Mouse (Mus musculus): Measurements from ENCODE around the gene Psmb8. TPM values are rescaled to one million over a fixed set of nuclear protein-coding genes. Genes with fewer than 3 reads are reported as not detected.
A peak's percentile ranks its signal among the peaks of the same experiment; 100 is the strongest.
"Not testable (repeated sequence)": the region's sequence is repeated elsewhere in the genome, so short reads cannot be mapped to it uniquely, and the experiment has no call there.

The Psmb8 gene
- total RNA-seq, 2 experiments from 2014 or later: 2.2 to 3.4 TPM

DNA sequence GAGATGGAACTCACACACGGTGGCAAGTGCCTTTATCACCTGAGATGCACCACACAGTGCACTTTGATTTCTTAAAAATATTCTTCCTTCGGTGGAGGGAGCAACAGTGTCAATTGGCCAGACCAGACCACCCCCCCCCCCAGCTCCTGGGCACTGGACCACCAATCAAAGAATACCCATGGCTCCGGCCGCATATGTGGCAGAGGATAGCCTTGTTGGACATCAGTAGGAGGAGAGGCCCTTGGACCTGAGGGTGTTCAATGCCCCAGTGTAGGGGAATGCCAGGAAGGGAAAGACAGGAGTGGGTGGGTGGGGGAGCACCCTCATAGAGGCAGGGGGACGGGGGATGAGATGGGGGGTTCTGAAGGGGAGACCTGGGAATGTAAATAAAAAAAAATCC lies 9.2 kb downstream of the Psmb8 start:
- intact Hi-C loops (cut with DNase I): no loop called here
- Histone ChIP-seq H3K27ac (no peak overlapping the region), H3K4me3 (no peak overlapping the region)
- no peak for TF ChIP-seq CTCF (IDR thresholded peaks at IDR 0.05)
- DNase-seq: no peak

DNA sequence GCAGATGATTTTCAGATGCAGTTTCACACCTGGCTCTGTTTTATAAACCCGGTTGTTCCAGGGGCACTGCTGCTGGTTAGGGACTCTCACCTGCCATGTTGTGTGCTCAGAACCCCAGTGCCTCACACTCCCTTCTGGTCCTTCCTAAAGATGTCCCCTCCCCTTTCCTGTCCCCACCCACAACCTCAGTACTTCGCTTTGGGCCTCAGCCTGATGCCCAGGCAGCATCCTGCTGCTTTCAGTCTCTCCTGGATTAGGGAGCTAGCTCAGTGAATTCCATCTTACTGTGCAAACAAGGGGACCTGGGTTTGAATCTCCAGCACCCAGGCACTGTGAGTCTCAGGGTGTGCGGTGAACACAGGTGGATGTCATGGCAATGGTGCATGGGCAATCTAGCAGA lies 9.9 kb downstream of the Psmb8 start:
- H3K4me3 ChIP-seq: no peak overlapping the region
- no peak overlapping the region for H3K27ac ChIP-seq
- no peak for TF ChIP-seq CTCF (IDR thresholded peaks at IDR 0.05)
- intact Hi-C loops (cut with DNase I): no loop called here
- no peak for DNase-seq

DNA sequence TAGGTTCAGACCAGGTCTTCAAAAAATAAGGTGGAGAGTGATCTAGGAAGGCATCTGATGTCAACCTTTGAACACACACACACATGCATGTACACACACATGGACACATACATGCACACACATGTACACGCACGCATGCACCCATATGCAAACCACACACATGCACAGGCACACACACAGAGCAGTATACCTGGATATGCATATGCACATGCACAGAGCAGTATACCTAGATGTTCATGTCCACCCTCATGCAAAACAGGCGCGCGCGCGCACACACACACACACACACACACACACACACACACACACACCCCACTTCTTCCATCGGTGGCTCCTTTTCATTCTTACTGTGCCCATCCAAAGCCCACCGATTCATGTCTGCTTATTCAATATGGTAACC lies 10.3 kb downstream of the Psmb8 start:
- Histone ChIP-seq H3K27ac (no peak overlapping the region), H3K4me3 (no peak overlapping the region)
- intact Hi-C loops (cut with DNase I): no loop called here
- DNase-seq: no peak
- TF ChIP-seq CTCF (IDR thresholded peaks at IDR 0.05): no peak

DNA sequence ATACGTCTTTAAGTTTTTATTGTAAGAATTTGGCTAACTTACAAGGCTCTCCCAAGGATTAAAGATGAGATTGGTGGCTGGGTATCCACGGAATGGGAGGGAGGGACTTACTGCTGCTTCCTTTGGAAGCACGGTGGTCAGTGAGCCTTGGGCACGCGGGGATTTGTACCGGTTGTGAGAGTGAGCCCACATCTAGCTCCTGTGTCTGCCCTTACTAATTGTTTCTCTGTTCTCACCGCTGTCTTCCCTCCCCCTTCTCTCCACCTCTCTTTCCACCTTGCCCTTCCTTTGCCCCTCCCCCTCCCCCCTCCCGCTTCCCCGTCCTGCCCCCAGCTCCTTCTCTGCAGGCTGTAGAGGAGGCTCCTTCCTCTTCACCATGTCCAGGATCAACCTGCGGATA lies 10.9 kb downstream of the Psmb8 start:
- H3K27ac ChIP-seq: no peak overlapping the region
- H3K4me3 ChIP-seq: no peak overlapping the region
- no peak for TF ChIP-seq CTCF (IDR thresholded peaks at IDR 0.05)
- intact Hi-C loops (cut with DNase I): no loop called here
- no peak for DNase-seq

DNA sequence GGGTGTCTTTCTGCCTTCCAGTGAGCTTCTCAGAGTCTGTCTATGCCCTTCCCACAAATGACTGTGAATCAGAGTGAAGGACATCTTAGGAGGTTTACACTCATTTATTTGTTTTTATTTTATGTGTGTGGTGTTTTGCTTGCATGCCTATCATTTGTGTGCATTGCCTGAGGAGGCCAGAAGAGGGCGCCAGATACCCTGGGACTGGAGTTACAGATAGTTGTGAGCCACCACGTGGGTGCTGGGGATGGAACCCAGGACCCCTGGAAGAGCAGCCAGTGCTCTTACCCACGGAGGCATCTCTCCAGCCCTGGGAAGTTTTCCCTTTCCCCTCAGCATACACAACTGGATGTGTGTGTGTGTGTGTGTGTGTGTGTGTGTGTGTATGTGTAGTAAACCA lies 12.2 kb downstream of the Psmb8 start:
- intact Hi-C loops (cut with DNase I): no loop called here
- H3K4me3 ChIP-seq: no peak overlapping the region
- no peak for DNase-seq
- no peak overlapping the region for H3K27ac ChIP-seq
- TF ChIP-seq CTCF (IDR thresholded peaks at IDR 0.05): peak; percentile 51

DNA sequence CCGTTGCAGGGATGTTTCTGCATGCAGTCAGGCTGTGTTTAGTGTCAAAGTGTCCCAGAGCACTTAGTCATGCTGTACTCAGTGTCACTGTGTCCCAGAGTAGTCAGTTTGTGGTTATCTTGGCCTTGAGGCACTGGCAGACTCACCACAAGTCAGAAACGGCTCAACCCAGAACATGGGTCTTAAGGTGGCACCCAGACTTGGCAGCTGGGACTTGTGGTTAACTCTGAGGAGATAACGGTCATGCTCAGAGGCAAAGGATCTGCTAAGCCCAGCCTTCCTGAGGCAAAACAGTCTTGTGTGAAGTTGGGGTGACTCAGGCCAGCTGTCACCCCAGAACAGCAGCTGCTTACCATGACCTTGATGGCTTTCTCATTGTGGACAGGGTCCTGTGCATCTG lies 13.1 kb downstream of the Psmb8 start:
- no peak for DNase-seq
- intact Hi-C loops (cut with DNase I): no loop called here
- no peak for TF ChIP-seq CTCF (IDR thresholded peaks at IDR 0.05)
- Histone ChIP-seq H3K4me3 (no peak overlapping the region), H3K27ac (no peak overlapping the region)

DNA sequence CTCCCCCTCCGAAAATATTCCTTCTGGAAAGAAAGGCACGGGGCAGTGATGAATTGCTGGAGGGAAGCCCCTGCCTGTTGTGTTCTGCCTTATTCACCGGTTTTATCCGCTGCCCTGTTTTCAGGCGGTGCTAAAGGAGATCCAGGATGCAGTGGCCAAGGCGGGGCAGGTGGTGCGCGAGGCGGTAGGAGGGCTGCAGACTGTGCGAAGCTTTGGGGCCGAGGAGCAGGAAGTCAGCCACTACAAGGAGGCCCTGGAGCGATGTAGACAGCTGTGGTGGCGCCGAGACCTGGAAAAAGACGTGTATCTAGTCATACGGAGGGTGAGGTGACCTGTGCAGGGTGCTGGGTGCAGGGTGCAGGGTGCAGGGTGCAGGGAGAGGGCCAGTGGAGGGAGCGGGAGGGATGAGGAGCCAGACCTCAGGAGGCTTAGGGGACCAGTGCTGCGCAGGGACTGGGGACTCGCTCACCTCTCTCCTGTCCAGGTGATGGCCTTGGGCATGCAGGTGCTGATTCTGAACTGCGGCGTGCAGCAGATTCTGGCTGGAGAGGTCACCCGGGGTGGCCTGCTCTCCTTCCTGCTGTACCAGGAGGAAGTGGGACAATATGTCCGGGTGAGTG lies 14.3 kb downstream of the Psmb8 start:
- Histone ChIP-seq H3K4me3 (no peak overlapping the region), H3K27ac (no peak overlapping the region)
- intact Hi-C loops (cut with DNase I): no loop called here
- TF ChIP-seq CTCF (IDR thresholded peaks at IDR 0.05): no peak
- no peak for DNase-seq

DNA sequence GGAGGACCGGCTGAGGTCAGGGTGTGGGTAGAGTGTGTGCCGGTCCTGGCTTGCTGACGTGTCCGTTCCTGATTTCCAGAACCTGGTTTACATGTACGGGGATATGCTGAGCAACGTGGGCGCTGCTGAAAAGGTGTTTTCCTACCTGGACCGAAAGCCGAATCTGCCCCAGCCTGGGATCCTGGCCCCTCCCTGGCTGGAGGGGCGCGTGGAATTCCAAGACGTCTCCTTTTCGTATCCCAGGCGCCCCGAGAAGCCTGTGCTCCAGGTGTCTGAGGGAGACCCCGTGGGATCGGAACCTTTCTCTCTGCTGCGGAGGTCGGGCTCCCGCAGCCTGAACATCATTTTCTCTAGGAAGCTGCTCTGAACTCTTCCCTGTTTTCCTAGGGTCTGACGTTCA lies 16.4 kb downstream of the Psmb8 start:
- TF ChIP-seq CTCF (IDR thresholded peaks at IDR 0.05): no peak
- no peak for DNase-seq
- Histone ChIP-seq H3K27ac (no peak overlapping the region), H3K4me3 (no peak overlapping the region)
- intact Hi-C loops (cut with DNase I): no loop called here

DNA sequence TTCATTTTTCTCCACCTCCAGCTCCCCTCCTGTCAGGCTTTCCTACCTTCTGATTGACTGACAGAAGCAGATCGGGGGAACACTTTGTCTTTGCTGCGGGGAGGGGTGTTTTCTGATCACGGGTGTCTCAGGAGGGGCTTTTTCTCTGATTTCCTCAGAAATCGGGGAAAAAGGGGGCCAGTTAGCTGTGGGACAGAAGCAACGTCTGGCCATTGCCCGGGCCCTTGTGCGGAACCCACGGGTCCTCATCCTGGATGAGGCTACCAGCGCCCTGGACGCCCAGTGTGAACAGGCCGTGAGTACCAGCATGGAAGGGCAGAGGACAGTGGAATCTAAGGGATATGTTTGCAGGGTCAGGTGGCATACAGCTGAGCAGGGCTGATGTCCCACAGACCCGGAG lies 17.7 kb downstream of the Psmb8 start:
- no peak overlapping the region for H3K27ac ChIP-seq
- no peak for DNase-seq
- no peak for TF ChIP-seq CTCF (IDR thresholded peaks at IDR 0.05)
- intact Hi-C loops (cut with DNase I): loop anchor here (5.0 kb wide), 1 partner anchor 43 kb away; no protein-coding TSS in a partner anchor
- H3K4me3 ChIP-seq: no peak overlapping the region

DNA sequence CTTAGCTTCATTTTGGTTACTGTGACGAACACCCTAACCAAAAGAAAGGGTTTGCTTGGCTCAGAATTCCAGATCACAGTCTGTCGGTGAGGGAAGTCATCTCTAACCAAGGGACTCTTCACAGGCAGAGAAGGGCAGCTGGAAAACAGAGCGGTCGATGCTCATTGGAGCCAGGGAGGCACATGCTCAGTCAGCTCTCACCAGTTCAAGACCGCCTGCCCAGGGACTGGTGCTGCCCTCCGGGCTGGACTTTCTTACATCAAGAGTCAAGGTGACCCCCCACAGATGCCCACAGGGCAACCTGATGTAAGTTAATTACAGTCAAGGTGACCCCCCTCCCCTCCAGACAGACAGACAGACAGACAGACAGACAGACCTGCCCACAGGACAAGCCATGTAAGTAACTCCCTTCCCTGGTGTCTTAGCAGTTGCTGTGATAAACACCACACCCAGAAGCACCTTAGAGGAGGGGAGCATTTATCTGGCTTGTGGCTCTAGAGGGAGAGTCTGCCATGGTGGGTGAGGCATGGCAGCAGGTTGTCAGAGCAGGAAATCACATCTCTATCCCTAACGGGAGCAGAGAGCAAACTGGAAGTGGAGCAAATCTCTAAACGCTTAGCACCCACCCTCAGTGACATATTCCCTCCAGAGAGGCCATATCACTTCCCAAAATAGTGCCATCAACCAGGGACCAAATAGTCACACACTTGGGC lies 19.9 kb downstream of the Psmb8 start:
- TF ChIP-seq CTCF (IDR thresholded peaks at IDR 0.05): no peak
- no peak for DNase-seq
- intact Hi-C loops (cut with DNase I): loop anchor here (5.0 kb wide), 1 partner anchor 45 kb away; no protein-coding TSS in a partner anchor
- Histone ChIP-seq H3K27ac (no peak overlapping the region), H3K4me3 (no peak overlapping the region)

DNA sequence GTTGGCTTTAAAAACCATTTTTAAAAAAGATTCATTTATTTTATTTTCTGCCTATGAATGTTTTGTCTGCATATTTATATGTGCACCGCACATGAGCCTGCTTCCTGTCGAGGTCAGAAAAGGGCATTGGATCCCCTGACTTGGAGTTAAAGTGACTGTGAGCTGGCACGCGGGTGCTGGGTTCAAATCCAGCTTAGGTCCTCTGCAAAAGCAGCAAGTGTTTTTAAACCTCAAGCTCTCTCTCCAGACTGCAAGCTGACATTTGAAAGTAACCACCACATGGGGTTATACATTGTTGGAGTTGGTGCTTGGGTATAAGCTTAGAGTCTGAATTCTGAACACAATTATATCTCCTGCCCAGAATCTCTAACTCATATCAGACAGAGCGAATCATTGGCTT lies 20.5 kb downstream of the Psmb8 start:
- intact Hi-C loops (cut with DNase I): loop anchor here (5.0 kb wide), 1 partner anchor 46 kb away; no protein-coding TSS in a partner anchor
- no peak for DNase-seq
- Histone ChIP-seq H3K4me3 (peak overlapping the region; percentile 62), H3K27ac (peak overlapping the region; percentile 71)
- TF ChIP-seq CTCF (IDR thresholded peaks at IDR 0.05): no peak

DNA sequence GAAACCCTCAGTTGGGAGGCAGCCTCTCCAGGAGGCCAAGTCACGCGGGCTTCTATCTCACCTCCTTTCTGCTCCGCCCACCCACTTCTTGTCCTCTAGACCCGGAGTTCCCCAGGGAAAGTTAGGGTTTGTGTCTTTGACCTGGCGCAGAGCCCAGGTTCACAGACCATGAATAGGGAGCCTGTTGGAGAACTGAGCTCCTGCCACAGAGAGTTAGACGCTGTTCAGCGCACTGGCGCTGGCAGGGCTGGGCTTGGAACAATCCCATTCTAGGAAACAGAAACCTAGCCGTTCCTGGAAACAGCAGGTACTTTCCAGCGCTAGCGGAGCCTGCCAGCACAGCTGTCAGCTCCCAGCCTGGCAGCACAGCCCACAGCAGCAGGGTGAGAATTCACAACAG lies 21.2 kb downstream of the Psmb8 start:
- DNase-seq: peak; percentile 87
- peak overlapping the region; percentile 62 for H3K4me3 ChIP-seq
- intact Hi-C loops (cut with DNase I): loop anchor here (5.0 kb wide), 1 partner anchor 46 kb away; no protein-coding TSS in a partner anchor
- peak overlapping the region; percentile 71 for H3K27ac ChIP-seq
- no peak for TF ChIP-seq CTCF (IDR thresholded peaks at IDR 0.05)

DNA sequence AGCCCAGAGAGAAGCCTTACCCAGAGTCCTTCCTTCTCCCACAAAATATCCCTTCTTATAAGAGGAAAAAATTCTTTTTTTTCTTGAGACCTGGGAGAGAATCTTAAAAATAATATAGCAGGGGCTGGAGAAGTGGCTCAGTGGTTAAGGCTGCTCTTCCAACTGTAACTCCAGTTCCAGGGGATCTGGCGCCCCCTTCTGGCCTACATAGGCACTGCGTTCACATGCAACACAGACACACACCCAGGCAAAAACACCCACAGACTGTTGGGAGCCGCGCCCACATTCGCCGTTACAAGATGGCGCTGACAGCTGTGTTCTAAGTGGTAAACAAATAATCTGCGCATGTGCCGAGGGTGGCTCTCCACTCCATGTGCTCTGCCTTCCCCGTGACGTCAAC lies 21.6 kb downstream of the Psmb8 start:
- peak; percentile 70 for TF ChIP-seq CTCF (IDR thresholded peaks at IDR 0.05)
- intact Hi-C loops (cut with DNase I): loop anchor here (5.0 kb wide), 1 partner anchor 47 kb away; no protein-coding TSS in a partner anchor
- peak overlapping the region; percentile 71 for H3K27ac ChIP-seq
- DNase-seq: peak; percentile 73
- H3K4me3 ChIP-seq: peak overlapping the region; percentile 62

DNA sequence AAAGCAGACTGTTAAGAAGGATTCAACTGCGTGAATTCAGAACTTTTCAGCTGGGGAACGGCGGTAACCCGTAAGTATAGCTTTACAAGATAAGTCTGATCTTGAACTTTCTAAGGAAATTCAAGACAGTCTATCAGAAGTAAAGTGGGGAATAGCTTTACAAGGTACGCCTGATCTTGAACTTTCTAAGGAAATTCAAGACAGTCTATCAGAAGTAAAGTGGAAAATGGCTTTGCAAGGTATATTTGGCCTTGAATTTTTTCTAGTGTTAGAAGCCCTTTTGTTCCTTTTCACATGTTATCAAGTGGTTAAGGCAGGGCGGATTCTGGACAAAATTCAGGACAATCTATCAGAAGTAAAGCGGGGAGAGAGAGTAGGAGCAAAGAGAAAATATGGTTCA lies 22.3 kb downstream of the Psmb8 start:
- intact Hi-C loops (cut with DNase I): loop anchor here (5.0 kb wide), 1 partner anchor 48 kb away; no protein-coding TSS in a partner anchor
- not testable (repeated sequence) for H3K4me3 ChIP-seq, H3K27ac ChIP-seq, DNase-seq

DNA sequence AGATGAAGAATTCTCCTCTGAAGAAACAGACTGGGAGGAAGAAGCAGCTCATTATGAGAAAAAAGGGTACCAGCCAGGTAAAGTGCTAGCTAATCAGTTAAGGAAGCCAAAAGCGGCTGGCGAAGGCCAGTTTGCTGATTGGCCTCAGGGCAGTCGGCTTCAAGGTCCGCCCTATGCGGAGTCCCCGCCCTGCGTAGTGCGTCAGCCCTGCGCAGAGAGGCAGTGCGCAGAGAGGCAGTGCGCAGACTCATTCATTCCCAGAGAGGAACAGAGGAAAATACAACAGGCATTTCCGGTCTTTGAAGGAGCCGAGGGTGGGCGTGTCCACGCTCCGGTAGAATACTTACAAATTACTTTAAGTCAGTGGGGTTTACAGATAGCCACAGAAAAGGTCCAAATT lies 22.9 kb downstream of the Psmb8 start:
- intact Hi-C loops (cut with DNase I); DNase-seq; H3K27ac ChIP-seq; H3K4me3 ChIP-seq: not testable (repeated sequence)

Measured in gastrocnemius, adult 2 months (tissue).